Mouse (Mus musculus): ENCODE measurements at regions not wholly inside any gene's neighbourhood (a gene's known extent, or its start where the extent isn't known, plus 50 kb on each side); places are given as distances from the start of the nearest gene placed in this dataset.

DNA sequence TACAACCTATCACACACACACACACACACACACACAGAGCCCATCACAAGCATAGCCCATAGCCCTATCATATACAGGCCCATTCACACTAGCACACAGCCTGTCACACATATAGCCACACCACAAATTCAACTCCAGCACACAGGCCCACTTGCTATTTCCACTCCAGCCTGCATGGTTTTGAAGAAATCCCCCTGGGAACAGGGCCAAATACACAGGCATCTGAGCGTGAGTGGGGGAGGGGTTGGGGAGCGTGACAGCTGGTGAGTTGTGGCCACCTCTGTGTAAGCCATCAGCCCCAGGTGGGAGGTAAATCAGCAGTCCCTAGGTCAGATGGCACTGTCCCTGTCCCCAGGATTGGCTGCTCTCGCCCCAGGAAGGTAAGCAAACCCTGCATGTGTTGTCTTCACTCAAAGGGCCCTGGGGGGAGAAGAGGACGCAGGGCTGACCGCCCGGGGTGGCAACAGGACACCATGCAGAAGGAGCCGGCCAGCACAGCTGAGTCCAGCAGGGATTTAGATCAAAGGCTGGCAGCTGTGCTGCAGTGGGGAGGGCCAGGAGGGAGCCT, 153.6 kb upstream of the Gm3448 start:
- in situ Hi-C loops (cut with MboI, MseI), result no loop called here

DNA sequence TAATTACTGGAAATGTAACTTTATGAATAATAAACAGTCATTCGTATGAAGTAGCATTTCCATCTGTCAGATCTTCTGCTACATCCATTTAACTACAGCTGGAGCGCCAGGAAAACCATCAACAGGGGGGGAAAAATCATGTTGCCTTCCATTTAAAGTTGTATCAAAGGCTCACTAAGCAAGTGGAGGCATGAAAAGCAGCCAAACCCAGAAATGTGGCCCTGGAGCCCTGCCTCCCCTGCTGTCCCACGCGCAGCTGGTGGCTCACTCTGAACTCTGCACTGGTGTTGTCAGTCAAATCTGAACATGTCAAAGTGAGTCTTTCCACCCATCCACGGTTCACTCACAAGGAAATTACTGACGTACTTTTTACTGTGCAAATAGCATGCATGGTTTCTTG, 152.5 kb upstream of the Gm3448 start:
- in situ Hi-C loops (cut with MboI, MseI), result no loop called here

DNA sequence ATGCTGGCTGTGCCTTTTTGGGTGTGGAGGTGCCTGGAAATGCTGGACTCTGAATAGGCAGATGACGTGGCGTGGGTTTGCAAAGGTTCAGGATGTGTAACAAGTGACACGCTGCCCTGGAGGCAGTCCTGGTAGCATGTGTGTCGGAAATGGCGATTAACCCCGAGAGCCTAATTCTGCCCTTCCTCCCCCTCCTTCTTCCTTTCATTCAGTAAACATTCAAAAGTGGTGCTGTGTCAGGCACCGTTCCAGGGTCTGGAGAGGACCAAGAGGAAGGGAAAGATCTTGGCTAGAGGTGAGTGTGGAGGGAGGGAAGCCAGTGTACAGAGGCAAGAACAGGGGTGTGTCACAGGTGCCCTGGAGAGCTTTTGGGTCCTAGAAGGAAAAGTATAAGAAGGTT, 151.5 kb upstream of the Gm3448 start:
- in situ Hi-C loops (cut with MboI, MseI), result no loop called here

DNA sequence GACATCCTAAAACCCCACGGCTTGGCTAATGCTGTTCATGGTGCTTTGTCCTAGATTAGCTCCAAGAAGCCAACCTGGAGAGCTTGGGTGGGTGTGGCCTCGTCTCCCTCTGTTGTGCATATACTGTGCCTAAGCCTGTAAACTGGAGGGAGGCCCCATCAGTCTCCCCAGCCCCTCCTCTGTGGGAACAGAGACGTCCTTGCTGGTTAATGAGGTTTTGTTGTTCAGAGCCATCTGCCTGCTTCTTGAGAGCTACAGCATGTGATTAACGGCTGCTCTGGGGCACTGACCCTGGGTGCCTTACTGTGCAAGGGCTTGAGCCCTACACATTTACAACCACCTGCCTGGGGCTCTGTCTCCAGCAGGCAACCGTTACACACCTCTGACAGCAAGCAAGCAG, 143.9 kb upstream of the Gm3448 start:
- in situ Hi-C loops (cut with MboI, MseI), result no loop called here

DNA sequence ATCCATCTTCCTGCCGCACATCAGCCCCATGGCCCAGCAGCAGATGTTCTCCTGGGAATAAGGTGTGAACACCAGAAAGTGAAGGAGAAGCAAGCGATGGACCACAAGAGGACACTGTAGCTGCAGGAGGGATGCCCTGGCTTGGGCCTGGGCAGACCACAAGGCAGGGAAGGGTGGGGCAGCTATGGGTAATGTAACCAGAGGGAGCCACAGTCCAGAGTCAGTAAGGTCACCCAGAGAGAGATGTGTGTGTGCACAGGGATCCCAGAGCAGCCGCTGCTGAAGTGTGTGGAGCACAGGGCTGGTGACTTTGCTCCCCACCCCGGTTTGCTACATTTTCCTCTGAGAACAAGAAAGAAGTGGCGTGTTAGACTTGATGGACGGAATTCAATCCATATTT, 142.5 kb upstream of the Gm3448 start:
- in situ Hi-C loops (cut with MboI, MseI), result no loop called here

DNA sequence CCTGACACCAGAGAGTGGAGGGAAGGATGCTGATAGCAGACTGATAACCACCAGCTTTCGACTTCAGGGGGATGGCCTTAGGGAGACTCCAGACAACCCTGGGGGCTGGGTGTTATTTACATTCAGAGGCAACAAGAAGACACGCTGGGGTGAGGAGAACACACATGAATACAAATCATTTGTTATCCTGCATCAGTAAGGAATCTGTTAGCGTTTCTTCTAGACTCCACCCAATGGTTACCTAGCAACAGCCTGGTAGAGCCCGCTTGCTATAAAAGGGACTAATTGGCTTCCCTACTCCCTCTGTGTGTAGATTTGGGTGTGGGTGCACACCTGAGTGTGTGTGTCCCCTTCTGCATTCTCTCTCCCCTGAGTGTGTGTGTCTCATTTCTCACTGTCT, 140.8 kb upstream of the Gm3448 start:
- in situ Hi-C loops (cut with MboI, MseI), result no loop called here

DNA sequence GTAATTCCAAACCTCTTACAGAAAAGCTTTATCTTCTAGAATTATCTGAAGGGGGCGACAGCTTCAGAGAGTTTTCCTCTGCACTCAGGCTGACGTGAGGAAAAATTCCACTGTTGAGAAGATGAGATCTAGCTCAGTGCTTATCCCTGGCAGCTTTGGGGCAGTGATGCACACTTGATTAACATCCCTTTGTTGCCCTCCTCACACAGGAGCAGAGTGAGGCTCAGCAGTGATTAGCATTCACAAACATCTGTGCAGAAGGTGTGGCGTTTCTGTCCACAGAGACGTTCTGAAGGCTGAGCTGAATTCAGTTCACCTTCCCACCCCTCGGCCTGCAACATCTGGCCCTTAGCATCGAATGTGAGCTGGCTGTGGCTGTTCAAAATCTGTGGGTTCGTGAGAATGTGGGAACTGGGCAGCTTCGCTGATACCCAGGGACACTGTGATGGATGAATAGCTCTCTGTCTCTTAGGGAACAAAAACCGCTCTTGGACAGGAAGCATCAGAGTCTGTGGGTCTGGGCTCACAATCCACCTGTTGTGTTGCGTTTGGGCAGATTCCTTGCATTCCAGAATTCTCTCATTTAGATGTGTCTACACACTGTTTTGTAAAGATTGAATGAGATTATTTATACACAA, 139.0 kb upstream of the Gm3448 start:
- in situ Hi-C loops (cut with MboI, MseI), result no loop called here

DNA sequence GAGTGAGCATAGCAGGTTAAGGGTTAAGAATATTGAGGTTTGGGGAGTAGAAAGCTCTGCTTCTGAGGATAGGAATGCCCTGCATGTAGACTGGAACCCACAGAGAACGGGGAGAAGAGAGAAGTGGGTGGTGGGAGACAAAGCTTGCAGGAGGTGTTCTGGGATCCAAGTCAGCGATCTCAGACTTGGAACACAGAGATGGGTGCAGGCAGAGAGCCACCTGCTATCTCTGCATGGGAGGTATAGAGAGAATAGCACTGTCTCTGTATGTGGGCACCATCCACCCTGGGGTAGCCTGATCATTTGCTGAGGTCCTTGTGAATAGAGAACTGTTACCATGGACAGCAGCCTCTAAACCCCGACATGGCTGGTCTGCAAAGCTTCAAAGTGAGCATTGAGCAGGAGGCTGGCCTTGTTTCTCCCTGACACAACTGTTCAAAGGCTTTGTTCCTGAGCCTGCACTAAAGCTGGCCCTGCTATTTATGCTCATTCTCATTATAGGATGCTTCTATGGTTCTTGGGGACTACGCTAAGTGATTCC, 138.1 kb upstream of the Gm3448 start:
- in situ Hi-C loops (cut with MboI, MseI), result no loop called here

DNA sequence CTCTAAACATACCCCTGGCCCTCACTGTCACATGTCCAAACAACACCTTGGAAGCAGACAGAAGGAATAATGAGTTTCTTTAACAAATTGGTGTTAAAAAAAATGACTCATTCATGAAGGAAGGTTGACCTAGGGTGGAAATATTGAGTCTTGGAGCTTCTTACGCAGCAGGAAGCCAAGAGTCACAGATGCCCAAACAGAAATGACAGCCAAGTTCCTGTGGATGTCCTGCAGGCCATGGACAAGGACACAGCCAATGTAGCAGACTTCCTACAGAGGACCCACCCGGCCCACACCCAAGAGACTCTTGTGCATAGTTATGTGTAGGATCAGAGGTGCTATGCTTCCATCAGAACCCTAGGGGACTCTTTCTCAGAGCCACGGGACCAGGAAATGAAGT, 136.1 kb upstream of the Gm3448 start:
- in situ Hi-C loops (cut with MboI, MseI), result no loop called here

DNA sequence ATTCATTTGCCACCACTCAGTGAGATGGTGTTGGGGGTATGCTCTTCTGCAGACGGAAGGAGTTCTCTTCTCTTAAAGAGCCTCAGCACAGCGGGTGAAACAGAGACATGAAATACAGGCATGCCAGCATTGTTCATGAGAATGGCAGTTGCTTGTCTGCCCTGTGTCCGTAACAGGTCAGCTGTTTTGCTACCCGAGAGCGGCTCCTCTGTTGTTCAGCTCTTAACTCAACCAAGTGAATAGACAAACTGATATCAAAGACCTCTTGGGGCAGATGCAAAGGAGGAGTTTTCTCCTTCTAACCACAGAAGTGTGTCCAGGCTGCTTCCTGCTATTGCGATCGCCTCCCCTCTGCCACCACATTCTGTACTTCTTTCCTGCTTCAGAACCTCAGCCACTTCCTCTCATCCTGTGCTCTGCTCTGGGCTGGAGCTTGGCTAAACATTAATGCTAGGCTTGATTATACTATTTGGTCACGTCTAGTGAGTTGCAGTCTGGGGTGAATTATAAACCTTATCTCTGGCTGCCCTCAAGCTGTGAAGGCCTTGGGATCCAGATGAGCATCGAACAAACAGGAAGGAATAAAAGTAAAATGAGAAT, 133.1 kb upstream of the Gm3448 start:
- in situ Hi-C loops (cut with MboI, MseI), result no loop called here

DNA sequence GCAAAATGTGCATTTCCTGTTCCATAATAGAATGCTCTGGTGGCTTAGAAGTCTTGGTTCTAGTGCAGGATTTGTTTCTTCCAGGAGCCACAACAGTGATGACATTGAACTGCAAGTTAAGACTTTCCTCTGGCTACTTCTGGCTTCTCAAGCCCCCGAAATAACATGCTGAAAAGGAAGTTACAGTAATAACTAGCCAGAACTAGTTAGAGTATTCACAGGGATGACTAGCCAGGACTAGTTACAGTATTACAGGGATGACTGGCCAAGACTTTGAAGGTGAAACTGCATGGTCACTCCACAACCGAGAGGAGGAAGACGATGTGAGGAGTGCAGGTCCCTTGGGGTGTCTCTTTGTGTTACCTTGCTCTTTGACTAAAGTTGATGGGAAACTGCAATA, 126.6 kb upstream of the Gm3448 start:
- in situ Hi-C loops (cut with MboI, MseI), result no loop called here

DNA sequence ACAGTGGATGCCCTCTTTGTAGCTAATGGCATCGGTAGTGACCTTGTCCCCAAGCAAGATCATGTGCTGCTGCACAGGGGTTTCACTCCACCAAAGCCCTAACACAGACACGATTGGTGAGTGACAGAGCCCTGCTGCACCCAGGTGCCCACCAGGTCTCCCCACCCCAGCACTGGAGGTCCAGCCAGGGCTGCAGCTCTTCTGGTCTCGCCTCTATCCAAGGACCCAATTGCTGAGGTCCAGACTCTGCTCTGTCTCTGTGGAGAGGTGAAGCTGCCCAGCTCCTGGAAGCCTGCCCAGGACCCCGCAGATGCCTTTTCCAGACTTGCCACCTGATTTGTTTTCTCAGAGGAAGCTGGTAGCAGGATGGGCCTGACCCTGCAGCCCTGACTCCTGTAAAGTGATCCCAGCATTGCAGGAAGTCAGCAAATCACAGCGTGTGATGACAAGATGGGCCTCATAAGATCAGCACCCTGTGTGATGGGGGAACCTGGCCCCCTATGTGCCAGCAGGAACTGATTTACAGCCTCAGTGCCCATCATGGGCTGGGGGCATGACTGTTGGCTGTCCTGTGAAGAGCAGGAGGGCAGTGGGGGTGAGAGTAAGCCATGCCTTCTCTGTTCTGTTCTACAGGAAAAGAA, 116.5 kb upstream of the Gm3448 start:
- in situ Hi-C loops (cut with MboI, MseI), result no loop called here

DNA sequence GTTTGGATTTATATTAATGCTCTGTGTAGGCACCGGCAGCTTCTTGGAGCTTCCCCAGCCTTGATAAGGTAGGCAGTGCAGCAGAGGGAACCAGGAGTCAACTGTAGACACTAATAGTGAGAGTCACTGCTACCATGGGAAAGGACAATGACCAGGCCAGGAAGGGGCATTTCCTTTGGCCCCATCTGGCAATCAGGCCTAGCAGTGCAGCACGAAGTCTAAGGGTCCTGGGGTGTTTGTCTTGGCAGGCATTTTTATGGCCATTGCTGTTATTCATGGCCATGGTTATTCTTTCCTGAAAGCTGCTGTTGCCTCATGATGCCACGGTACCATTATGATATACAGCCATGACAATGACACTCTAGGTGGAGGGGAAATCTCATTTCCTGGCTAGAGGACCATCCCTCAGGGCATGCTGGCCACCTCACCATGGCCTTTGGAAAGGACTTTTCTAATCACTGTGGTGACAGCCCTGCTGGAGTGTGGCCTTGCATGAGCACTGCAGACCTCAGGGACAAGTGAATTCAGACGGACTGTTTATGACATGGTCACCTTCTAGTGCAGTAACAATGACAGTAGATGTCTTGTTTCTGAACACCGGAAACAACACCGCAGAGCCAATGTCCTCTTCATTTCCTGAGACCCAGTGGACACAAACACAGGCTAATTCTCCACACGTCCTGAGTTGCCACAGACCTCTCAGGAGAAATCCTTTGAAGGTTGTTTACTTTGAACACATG, 111.8 kb upstream of the Gm3448 start:
- in situ Hi-C loops (cut with MboI, MseI), result no loop called here

DNA sequence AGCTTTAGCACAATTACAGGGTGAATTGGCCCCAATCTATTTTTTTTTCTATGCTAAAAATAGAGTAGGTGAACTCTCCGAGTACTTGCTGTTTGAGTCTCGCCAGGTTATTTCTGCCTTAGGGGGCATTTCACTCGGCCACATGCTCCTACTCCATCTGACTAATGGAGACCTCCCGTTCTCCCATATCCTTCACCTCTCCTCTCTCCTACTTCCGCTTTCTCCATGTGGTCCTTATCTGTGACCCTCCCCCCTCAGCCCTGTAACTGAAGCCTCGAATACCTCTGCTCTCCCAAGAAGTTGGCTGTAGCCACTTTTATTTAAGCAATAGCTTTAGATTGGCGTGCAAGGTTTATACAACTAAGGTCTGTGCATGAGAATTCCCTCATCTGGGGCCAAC, 111.1 kb upstream of the Gm3448 start:
- in situ Hi-C loops (cut with MboI, MseI), result no loop called here

DNA sequence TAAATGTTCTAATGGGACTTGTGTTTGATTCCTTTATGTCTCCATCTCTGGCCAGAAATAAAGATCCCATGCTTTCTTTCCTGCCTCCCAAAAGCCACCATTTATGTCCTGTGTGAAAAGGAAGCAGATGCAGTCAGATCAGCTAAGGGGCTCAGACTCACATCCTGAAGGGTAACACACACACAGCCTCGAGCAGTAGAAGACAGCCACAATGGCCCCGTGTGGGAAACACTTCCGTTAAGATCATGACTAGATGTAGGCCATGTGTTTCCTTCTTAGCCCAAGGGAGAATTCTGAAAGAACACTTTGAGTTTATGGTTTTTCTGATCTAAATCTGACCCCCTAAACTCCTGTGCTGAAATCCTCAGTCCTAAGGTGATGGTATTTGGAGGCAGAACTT, 110.4 kb upstream of the Gm3448 start:
- in situ Hi-C loops (cut with MboI, MseI), result no loop called here

DNA sequence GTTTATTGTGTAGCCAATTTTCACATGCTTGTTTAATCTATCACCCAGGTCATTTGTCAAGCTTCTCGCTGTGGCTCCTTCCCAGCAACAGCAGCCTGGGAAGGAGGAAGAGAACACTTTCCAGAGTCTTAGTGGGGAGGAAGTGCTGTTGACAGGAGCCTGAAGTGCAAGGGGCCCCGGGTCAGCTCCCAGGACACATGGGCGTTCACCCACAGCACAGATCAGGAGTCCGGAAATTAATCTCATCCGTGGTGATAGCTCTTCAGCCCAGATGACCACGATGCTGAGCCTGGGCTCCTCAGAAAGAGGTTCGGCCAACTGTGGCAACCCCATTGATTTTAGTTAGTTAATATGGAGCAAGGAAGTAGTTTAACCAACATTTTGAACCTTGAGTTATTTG, 105.3 kb upstream of the Gm3448 start:
- in situ Hi-C loops (cut with MboI, MseI), result no loop called here

DNA sequence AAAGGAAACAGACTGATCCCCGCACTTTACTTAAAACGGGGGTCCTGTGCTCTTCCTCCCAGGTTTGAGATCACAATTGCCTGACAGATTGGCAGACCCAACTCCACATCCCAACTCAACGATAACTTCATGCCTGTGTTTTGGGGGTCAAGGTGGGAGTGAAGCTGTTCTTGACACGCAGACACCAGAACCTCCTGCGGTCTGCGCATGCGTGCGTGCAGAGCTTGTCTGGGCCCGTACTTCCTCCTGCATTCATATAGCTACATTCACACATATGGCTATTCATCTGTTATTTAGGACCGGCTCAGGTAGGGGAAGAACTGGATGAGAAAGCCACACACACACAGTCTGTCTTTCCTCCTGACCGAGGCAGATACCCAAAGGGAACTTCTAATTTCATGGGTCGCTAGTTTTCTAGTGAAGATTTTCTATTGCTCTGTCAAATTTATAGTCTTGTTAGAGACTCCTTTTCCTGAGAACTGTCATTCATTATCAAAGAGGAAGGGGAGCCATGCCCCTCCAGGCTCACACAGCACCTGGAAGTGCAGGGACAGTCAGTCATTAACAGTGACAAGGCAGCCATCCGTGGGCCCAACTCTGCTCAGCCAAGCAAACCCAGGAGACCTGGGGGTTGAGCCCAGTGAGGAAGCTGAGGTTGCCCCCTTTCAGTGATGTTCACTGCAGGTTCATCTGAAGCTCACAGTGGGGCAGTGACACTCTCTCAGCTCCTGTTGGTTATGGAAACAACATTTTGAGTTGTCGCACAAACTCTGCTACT, 104.0 kb upstream of the Gm3448 start:
- in situ Hi-C loops (cut with MboI, MseI), result no loop called here

DNA sequence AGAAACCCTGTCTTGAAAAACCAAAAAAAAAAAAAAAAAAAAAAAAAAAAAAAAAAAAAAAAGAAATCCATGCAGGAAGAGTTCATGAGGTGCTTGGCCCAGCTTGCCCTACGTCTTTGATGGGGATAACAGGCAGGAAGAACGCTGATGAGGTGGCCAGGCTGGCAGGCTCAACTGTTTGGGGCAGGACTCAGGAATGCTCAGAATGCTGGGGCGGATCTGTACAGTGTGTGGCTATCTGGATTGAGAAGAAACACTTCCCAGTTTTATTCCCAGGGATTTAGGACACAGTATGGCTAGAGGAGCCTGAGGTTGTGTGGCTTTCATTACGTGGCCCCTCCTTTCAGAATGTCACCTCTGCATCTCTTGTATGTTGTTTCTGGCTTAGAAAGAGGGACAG, 99.1 kb upstream of the Gm3448 start:
- in situ Hi-C loops (cut with MboI, MseI), result no loop called here
